Mouse (Mus musculus) midbrain, embryonic 11.5 days (tissue): Measurements from ENCODE around the gene Podxl. TPM values are rescaled to one million over a fixed set of nuclear protein-coding genes. Genes with fewer than 3 reads are reported as not detected.
A peak's percentile ranks its signal among the peaks of the same experiment; 100 is the strongest.
"Not testable (repeated sequence)": the region's sequence is repeated elsewhere in the genome, so short reads cannot be mapped to it uniquely, and the experiment has no call there.

ENCODE experiments used
- ATAC-seq: fragments of 200-750 bp; cut with Nextera tagmentation; 2 replicates; pipeline ENCODE4 v1.8.0; 2017; ENCODE audit warnings: moderate TSS enrichment, moderate library complexity; ENCODE audit not compliant: low FRiP score
- DNase-seq: peaks from one replicate; pipeline ENCODE4 v3.0.0; 2015; ENCODE audit warnings: low spot score; ENCODE audit errors: missing footprints
- H3K27ac ChIP-seq: fragments of 300-500 bp; sonication (generic); 2 replicates; pipeline ENCODE4 v1.5.1; 2014; ENCODE audit warnings: low read depth, low read length
- H3K27me3 ChIP-seq: fragments of 300-500 bp; sonication (generic); 2 replicates; pipeline ENCODE4 v1.6.1; 2014; ENCODE audit warnings: mild to moderate bottlenecking, low read length, moderate library complexity, mixed read lengths; ENCODE audit not compliant: control insufficient read depth, insufficient read depth
- H3K36me3 ChIP-seq: fragments of 300-500 bp; sonication (generic); 2 replicates; pipeline ENCODE4 v1.6.1; 2014; ENCODE audit warnings: mild to moderate bottlenecking, low read length, moderate library complexity, mixed read lengths; ENCODE audit not compliant: control insufficient read depth, insufficient read depth
- H3K4me1 ChIP-seq: fragments of 300-500 bp; sonication (generic); 2 replicates; pipeline ENCODE4 v1.6.1; 2014; ENCODE audit warnings: low read length; ENCODE audit not compliant: control insufficient read depth, insufficient read depth
- H3K4me2 ChIP-seq: fragments of 300-500 bp; sonication (generic); 2 replicates; pipeline ENCODE4 v1.6.1; 2014; ENCODE audit warnings: mild to moderate bottlenecking, moderate library complexity
- H3K4me3 ChIP-seq: fragments of 300-500 bp; sonication (generic); 2 replicates; pipeline ENCODE4 v1.5.1; 2014; ENCODE audit warnings: low read depth, low read length
- H3K9ac ChIP-seq: fragments of 300-500 bp; sonication (generic); 2 replicates; pipeline ENCODE4 v1.6.1; 2014; ENCODE audit warnings: low read length
- H3K9me3 ChIP-seq: fragments of 300-500 bp; sonication (generic); 2 replicates; pipeline ENCODE4 v1.6.1; 2016; ENCODE audit warnings: low read length; ENCODE audit not compliant: control insufficient read depth
- WGBS: fragments of 180-500 bp; shearing (Covaris S2); extraction: QIAGEN DNeasy Blood & Tissue Kit; methylation state at CpG from one replicate; pipeline ENCODE4 v1.1.7; 2014; 5-methylcytosine and 5-hydroxymethylcytosine counted together
- polyA plus RNA-seq: library from polyadenylated mRNA; unstranded; fragments of >200 nt; fragmentation: Nextera tagmentation; extraction: Ambion mirVana; gene quantifications from 2 replicates; pipeline ENCODE4 v1.2.1, GENCODE M21; 2014

Podxl gene
- polyA plus RNA-seq, 1 experiment from 2014 or later: 13.2 TPM

DNA sequence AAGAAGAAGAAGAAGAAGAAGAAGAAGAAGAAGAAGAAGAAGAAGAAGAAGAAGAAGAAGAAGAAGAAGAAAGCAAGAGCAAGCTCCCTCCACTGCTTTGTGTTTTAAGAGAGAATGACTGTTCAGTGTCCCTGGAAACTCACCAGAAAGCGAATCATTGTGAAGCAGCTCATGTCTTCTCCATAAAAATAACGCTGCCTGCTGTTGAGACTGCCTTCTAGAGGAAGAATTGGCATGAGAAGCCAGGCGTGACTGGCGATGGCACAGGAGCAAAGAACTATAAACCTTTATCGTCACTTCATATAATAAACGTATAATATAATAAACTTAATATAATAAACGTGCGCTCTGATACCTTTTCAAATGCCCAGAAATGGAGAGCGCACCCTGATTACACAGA, 12.4 kb upstream of the Podxl start:
- Histone ChIP-seq H3K9ac (no peak overlapping the region), H3K4me3 (no peak overlapping the region), H3K4me1 (no peaks in the 10 kb centered on the region), H3K27ac (no peak overlapping the region), H3K27me3 (no peaks in the 10 kb centered on the region), H3K4me2 (no peak overlapping the region), H3K9me3 (no peaks in the 10 kb centered on the region), H3K36me3 (no peaks in the 10 kb centered on the region)
- no peak for ATAC-seq
- WGBS: 90% methylated on average over 9 of the region's 9 CpGs
- no peak for DNase-seq

DNA sequence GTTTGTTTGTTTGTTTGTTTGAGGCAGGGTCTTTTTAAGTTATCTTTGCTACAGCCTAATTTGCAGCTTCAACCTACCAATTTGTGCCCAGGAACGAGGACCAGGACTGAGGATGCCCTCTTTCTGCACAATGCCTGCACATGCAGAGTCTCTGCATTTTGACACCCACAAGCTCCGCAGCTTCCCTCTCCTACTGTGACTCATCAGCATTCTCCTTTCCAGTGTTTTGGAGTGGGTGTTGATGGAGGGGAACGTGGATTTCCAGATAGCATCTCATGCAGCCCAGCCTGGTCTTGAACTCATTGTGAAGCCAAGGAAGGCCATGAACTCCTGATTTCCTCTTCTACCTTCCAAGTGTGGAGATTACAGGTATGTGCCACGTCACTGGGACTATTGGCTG, 11.3 kb upstream of the Podxl start:
- H3K4me3 ChIP-seq: no peak overlapping the region
- no peaks in the 10 kb centered on the region for H3K4me1 ChIP-seq
- no peak overlapping the region for H3K27ac ChIP-seq
- H3K4me2 ChIP-seq: no peak overlapping the region
- 78% methylated on average over 4 of the region's 4 CpGs for WGBS
- no peaks in the 10 kb centered on the region for H3K36me3 ChIP-seq
- no peaks in the 10 kb centered on the region for H3K9me3 ChIP-seq
- no peak for ATAC-seq
- H3K27me3 ChIP-seq: no peaks in the 10 kb centered on the region
- DNase-seq: peak; percentile 26
- no peak overlapping the region for H3K9ac ChIP-seq

DNA sequence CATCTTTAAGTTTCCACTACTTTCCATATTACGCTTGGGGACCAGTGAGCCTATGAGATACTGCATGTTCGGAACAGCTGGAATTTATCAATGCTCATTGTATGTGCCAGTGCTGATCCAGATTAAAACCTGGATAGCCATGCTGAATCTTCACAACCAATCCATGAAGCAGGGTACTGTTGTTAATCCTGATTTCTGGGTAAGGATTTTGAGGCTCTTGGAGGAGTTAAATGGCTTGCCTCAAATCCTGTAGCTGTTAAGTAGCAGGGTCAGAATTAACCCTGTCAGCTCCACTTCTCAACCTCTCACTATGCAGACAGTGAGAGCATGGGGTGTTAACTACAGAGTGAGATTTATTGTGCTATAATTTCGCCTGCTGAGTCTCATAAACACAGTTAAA, 7.7 kb upstream of the Podxl start:
- no peaks in the 10 kb centered on the region for H3K9me3 ChIP-seq
- no peaks in the 10 kb centered on the region for H3K27me3 ChIP-seq
- no peak overlapping the region for H3K9ac ChIP-seq
- DNase-seq (no peak), ATAC-seq (no peak)
- H3K4me2 ChIP-seq: no peak overlapping the region
- peaks cover 2% of the 10 kb centered on the region; the same call in 1 of the 2 replicates for H3K4me1 ChIP-seq
- H3K36me3 ChIP-seq: no peaks in the 10 kb centered on the region
- WGBS: 62% methylated on average over 3 of the region's 3 CpGs
- no peak overlapping the region for H3K4me3 ChIP-seq
- H3K27ac ChIP-seq: no peak overlapping the region

DNA sequence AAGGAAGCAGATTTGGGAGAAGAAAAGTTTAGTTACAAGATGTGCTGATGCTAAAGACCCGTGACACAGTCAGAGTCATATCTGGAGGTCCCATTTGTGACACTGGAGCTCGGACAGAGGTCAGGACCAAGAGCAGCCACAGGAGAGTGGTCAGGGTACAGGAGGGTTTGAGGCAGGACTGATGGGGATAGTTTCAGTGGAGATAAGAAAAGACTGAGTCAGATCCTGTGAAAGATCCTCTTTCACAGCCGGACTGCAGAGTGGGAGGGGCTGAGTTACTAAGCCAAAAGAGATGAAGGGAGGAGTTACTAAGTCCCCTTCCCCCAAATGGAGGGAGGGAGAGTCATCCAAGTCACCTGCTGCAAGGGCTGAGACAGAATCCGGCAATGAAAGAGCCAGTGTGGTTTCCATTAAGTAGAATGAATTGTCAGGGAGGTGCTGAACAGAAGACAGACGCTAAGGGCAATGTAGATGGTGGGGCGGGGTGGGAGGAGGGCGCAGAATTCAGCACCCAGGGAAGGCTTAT, 4.4 kb upstream of the Podxl start:
- 19% methylated on average over 7 of the region's 7 CpGs for WGBS
- peaks cover 9% of the 10 kb centered on the region for H3K4me1 ChIP-seq

DNA sequence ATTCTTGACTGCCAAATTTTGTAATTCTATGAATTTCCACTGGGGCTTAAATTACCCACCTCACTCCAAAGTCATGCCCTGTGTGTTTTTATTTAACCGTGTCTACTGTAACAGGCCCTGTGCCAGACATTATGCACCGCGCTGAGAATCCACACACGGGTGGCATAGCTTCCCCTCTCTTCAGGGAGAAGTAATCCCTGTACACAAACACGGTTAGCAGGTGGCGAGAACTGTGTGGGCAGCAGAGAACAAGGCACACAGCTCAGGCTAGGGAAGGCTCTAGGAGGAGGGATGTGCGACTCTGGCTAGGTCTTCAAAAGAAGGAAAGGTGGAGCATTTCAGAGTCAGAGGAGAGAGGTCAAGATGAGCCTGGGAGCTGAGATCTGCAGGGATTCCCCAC, 3.4 kb upstream of the Podxl start:
- Histone ChIP-seq H3K4me3 (no peak overlapping the region), H3K36me3 (no peaks in the 10 kb centered on the region), H3K27me3 (no peaks in the 10 kb centered on the region), H3K4me1 (peaks cover 16% of the 10 kb centered on the region), H3K9ac (no peak overlapping the region), H3K4me2 (no peak overlapping the region), H3K9me3 (no peaks in the 10 kb centered on the region), H3K27ac (no peak overlapping the region)
- WGBS: 31% methylated on average over 7 of the region's 7 CpGs
- ATAC-seq: no peak
- DNase-seq: no peak

More for the DNA sequence above, 4.4 kb upstream of the Podxl start:
- no peak for ATAC-seq
- no peak overlapping the region for H3K4me2 ChIP-seq
- H3K9ac ChIP-seq: no peak overlapping the region
- H3K36me3 ChIP-seq: no peaks in the 10 kb centered on the region
- H3K27ac ChIP-seq: no peak overlapping the region
- no peaks in the 10 kb centered on the region for H3K9me3 ChIP-seq
- no peak for DNase-seq
- no peaks in the 10 kb centered on the region for H3K27me3 ChIP-seq
- H3K4me3 ChIP-seq: no peak overlapping the region

DNA sequence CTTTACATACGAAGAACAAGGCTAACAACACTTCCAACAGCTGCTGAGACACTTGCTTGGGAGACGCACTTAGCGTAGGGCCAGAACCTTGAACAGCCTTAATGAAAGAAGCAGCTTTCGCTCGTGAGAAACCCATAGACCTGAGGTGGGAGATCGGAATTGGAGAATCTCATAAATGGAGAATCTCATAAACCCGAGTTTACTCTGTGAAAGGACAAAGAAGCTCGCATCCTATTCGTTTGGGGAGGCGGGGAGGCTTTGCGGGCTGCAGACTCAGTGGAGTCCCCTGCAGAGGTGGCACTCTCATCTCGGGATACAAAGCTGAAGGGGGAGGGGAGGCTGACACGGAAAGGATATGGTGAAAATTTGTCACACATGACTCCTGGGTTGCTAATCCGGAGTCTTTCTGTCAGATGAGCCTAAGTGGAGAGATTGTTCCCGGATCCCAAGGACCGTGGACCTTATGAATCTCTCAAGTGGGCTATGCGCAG, 1.2 kb upstream of the Podxl start:
- Histone ChIP-seq H3K27ac (no peak overlapping the region), H3K4me2 (peak overlapping the region; percentile 94), H3K4me3 (peak overlapping the region; percentile 70), H3K4me1 (peaks cover 29% of the 10 kb centered on the region), H3K9me3 (no peaks in the 10 kb centered on the region), H3K27me3 (no peaks in the 10 kb centered on the region), H3K9ac (peak overlapping the region; percentile 48), H3K36me3 (no peaks in the 10 kb centered on the region)
- peak; percentile 98 for DNase-seq
- WGBS: under 1% methylated on average over 17 of the region's 17 CpGs
- ATAC-seq: no peak

DNA sequence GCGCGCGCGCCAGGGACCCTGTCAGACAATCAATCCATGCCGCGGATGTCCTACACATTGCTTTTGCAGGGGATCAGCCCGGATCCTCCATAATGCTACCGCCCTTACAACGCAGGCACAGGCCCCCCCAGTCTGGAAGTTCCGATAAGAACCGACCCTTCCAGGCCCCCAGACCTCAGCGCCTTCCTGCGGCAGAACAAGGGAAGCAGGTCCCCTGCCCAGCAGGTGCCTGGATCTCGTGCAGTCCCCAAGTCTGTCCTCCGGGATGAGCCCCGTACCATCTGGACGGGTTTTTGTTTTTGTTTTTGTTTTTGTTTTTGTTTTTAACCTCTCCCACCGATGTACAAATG, 376 bp upstream of the Podxl start:
- Histone ChIP-seq H3K4me2 (peak overlapping the region; percentile 94), H3K4me1 (peaks cover 31% of the 10 kb centered on the region), H3K4me3 (peak overlapping the region; percentile 70), H3K27ac (no peak overlapping the region; the same call in 1 of the 2 replicates), H3K9ac (peak overlapping the region; percentile 80), H3K9me3 (no peaks in the 10 kb centered on the region), H3K27me3 (no peaks in the 10 kb centered on the region), H3K36me3 (no peaks in the 10 kb centered on the region)
- DNase-seq: no peak
- peak; percentile 61; the same call in 1 of the 2 replicates for ATAC-seq
- WGBS: under 1% methylated on average over 18 of the region's 18 CpGs

DNA sequence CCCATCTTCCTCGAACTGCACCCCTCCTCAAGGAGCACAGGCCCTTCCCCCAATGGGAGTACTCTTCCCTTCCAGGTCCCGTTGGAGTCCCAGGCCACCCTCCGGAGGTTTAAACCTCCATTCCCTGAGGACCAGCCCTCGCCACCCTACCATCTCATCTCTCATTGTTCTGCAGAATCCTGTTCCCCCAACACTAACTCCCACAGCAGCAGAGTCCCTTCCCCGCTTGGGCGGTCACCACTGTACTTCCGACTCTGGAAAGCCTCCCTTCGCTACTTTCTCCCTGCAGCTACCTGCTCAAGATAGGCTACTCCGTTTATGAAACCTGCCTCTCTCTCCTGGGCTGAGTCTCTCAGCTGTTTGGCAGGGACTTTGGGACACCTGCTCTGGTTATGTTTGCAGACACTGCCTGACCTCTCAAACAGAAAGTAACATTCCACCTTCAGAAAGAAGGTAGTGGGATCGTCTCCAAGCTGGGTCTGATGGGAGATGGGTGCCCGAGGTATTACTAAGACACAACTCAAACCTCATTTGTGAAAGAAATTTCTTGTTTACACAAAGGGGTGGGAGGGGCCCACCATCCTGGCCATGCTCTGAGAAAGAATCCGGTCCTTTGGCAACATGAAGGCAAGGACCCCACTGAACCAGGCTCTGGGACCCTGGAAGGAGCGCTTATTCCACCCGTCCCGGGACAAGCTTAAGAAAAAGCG, 1.3 kb downstream of the Podxl start:
- Histone ChIP-seq H3K9me3 (no peaks in the 10 kb centered on the region), H3K4me1 (peaks cover 29% of the 10 kb centered on the region)
- ATAC-seq: no peak

DNA sequence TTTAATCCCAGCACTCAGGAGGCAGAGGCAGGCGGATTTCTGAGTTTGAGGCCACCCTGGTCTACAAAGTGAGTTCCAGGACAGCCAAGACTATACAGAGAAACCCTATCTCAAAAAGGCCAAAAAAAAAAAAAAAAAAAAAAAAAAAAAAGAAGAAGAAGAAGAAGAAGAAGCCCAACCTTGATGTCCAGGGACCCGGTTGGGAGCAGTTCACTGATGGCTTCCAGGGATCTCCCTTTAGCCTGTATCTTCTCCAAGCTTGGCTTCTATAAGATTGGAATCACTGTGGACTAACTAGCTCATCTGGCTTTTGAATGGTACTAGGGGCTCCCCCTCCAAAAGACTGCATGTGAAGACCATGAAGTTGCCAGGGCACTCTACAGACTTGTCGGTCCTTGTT, 1.8 kb downstream of the Podxl start:
- H3K27me3 ChIP-seq, H3K36me3 ChIP-seq, H3K9me3 ChIP-seq, H3K27ac ChIP-seq, ATAC-seq, DNase-seq: not testable (repeated sequence)
- Histone ChIP-seq H3K4me1 (peaks cover 29% of the 10 kb centered on the region), H3K4me3 (peak overlapping the region; percentile 70), H3K4me2 (peak overlapping the region; percentile 94), H3K9ac (peak overlapping the region; percentile 80; the same call in 1 of the 2 replicates)
- WGBS: 40% methylated on average over 3 of the region's 3 CpGs

More for the DNA sequence above, 1.3 kb downstream of the Podxl start:
- WGBS: 3% methylated on average over 16 of the region's 16 CpGs
- H3K9ac ChIP-seq: peak overlapping the region; percentile 80
- H3K4me2 ChIP-seq: peak overlapping the region; percentile 94
- peak; percentile 93 for DNase-seq
- H3K36me3 ChIP-seq: no peaks in the 10 kb centered on the region
- peak overlapping the region; percentile 70 for H3K4me3 ChIP-seq
- H3K27ac ChIP-seq: no peak overlapping the region
- H3K27me3 ChIP-seq: no peaks in the 10 kb centered on the region
